Mouse (Mus musculus): Measurements from ENCODE around the gene Vmn1r214.

DNA sequence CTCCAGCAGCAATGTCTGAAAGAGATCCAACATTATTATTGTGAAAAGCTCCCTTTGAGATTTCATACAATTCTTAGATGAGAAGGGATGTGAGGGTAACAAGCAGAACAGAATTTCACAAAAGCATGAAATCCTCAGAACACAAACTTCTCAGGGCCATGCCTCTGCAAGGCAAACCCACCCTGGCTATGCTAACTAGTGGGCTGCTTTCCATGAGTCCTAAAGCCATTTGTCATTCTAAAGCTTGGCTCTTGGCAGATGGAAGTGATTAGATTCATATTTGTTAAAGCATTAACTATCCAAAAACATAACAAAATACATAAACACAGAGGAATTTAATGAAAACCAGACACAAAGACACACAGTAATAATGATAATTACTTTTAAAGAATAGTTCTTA is 12.1 kb upstream of the Vmn1r214 start:
- no peak for TF ChIP-seq POLR2A (IDR thresholded peaks at IDR 0.05; ENCODE audit: low read depth, low read length)
- TF ChIP-seq CTCF (IDR thresholded peaks at IDR 0.05; ENCODE audit: extremely low read depth, insufficient read length, insufficient replicate concordance, low read depth, low read length), result no peak

Data from small intestine, adult 2 months (tissue).